Mouse (Mus musculus) midbrain, embryonic 15.5 days (tissue): ENCODE data around the gene Gdf3. TPM values are rescaled to one million over a fixed set of nuclear protein-coding genes. Genes with fewer than 3 reads are reported as not detected.
"Not testable (repeated sequence)": the region's sequence is repeated elsewhere in the genome, so short reads cannot be mapped to it uniquely, and the experiment has no call there.

Source experiments
- ATAC-seq: fragments of 200-750 bp; cut with Nextera tagmentation; replicated peaks from 2 replicates; pipeline ENCODE4 v1.8.0; 2017; ENCODE audit warnings: moderate TSS enrichment
- H3K27ac ChIP-seq: fragments of 300-500 bp; sonication (generic); 2 replicates; pipeline ENCODE4 v1.5.1; 2015; ENCODE audit warnings: mild to moderate bottlenecking, inconsistent platforms
- H3K27me3 ChIP-seq: fragments of 300-500 bp; sonication (generic); replicated peaks from 2 replicates; pipeline ENCODE4 v1.6.1; 2015; ENCODE audit warnings: inconsistent platforms
- H3K36me3 ChIP-seq: fragments of 300-500 bp; sonication (generic); replicated peaks from 2 replicates; pipeline ENCODE4 v1.6.1; 2015; ENCODE audit warnings: inconsistent platforms
- H3K4me1 ChIP-seq: fragments of 300-500 bp; sonication (generic); 2 replicates; pipeline ENCODE4 v1.6.1; 2015; ENCODE audit warnings: inconsistent platforms
- H3K4me2 ChIP-seq: fragments of 300-500 bp; sonication (generic); 2 replicates; pipeline ENCODE4 v1.6.1; 2015; ENCODE audit warnings: inconsistent platforms, mild to moderate bottlenecking, moderate library complexity
- H3K4me3 ChIP-seq: fragments of 300-500 bp; sonication (generic); 2 replicates; pipeline ENCODE4 v1.5.1; 2015; ENCODE audit warnings: mild to moderate bottlenecking, inconsistent platforms
- H3K9ac ChIP-seq: fragments of 300-500 bp; sonication (generic); 2 replicates; pipeline ENCODE4 v1.6.1; 2015; ENCODE audit warnings: mild to moderate bottlenecking, inconsistent platforms
- H3K9me3 ChIP-seq: fragments of 300-500 bp; sonication (generic); 2 replicates; pipeline ENCODE4 v1.6.1; 2016; ENCODE audit warnings: inconsistent platforms
- WGBS: fragments of 180-500 bp; shearing (Covaris S2); methylation state at CpG from one replicate; pipeline ENCODE4 v1.1.7; 2015; ENCODE audit warnings: mixed read lengths; 5-methylcytosine and 5-hydroxymethylcytosine counted together
- polyA plus RNA-seq: library from polyadenylated mRNA; unstranded; fragments of >200 nt; fragmentation: Nextera tagmentation; extraction: Ambion mirVana; gene quantifications from 2 replicates; pipeline ENCODE4 v1.2.1, GENCODE M21; 2015

Gene Gdf3
- polyA plus RNA-seq, 1 experiment from 2014 or later = not detected

DNA sequence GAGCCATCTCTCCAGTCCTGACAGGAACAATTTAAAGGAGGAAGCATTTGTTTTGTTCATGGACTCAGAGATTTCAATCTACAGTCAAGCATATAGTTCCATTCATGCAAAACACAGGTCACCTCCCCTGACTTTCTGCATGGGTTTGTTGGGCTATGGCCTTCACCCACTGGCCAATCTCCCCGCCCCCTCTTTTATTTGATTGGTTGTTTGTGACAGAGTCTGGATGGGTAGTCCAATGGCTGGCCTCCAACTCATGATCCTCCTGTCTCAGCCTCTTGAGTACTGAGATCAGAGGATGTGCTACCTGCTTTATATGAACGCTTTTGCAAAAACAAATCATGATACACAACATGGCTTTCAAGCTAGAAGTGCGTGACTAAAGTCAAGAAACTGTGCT lies 32.9 kb downstream of the Gdf3 start:
- no peak for ATAC-seq
- no peak overlapping the region for H3K27ac ChIP-seq
- no peaks in the 10 kb centered on the region for H3K36me3 ChIP-seq
- 92% methylated on average over 3 of the region's 3 CpGs for WGBS
- no peak overlapping the region for H3K4me2 ChIP-seq
- no peaks in the 10 kb centered on the region for H3K4me1 ChIP-seq
- H3K27me3 ChIP-seq = no peaks in the 10 kb centered on the region
- H3K9me3 ChIP-seq = no peaks in the 10 kb centered on the region
- H3K4me3 ChIP-seq = no peak overlapping the region
- no peak overlapping the region for H3K9ac ChIP-seq

- H3K4me1 ChIP-seq, H3K9ac ChIP-seq, H3K27me3 ChIP-seq, H3K4me2 ChIP-seq, H3K27ac ChIP-seq, H3K36me3 ChIP-seq, ATAC-seq, H3K9me3 ChIP-seq, H3K4me3 ChIP-seq: not testable (repeated sequence)
- WGBS = 96% methylated on average over 1 of the region's 1 CpGs
These were observed 34.9 kb downstream of the Gdf3 start for GRCm38 (mm10) chr6:122575037-122575436.

DNA sequence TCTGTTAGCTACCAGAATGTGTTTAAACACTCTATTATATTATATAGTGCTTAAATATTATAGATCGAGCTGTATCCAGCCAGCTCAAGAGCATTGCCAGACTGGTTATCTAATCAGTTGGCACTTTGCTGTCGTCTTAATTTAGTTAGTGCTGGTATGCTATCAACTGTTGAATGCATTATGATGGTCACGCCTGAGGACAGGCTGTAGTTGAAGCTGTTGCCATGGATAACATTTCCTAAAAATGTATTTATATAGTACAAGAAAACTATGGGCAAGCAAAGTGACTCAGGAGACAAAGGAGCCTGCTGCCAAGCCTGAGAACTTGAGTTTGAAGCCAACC lies 38.3 kb downstream of the Gdf3 start:
- H3K4me1 ChIP-seq = no peaks in the 10 kb centered on the region
- H3K27ac ChIP-seq = no peak overlapping the region
- H3K9ac ChIP-seq = no peak overlapping the region
- no peak overlapping the region for H3K4me2 ChIP-seq
- H3K27me3 ChIP-seq = no peaks in the 10 kb centered on the region
- no peak overlapping the region for H3K4me3 ChIP-seq
- no peak for ATAC-seq
- WGBS = 91% methylated on average over 3 of the region's 3 CpGs
- H3K36me3 ChIP-seq = no peaks in the 10 kb centered on the region
- no peaks in the 10 kb centered on the region for H3K9me3 ChIP-seq

GRCm38 (mm10) chr6:122570695-122571616 lies 38.9 kb downstream of the Gdf3 start:
- H3K9ac ChIP-seq = no peak overlapping the region
- no peak for ATAC-seq
- H3K9me3 ChIP-seq = no peaks in the 10 kb centered on the region
- 74% methylated on average over 8 of the region's 8 CpGs for WGBS
- no peak overlapping the region for H3K4me3 ChIP-seq
- H3K36me3 ChIP-seq = no peaks in the 10 kb centered on the region
- H3K27me3 ChIP-seq = no peaks in the 10 kb centered on the region
- no peak overlapping the region for H3K4me2 ChIP-seq
- H3K4me1 ChIP-seq = no peaks in the 10 kb centered on the region
- no peak overlapping the region for H3K27ac ChIP-seq

GRCm38 (mm10) chr6:122569762-122570161 lies 40.1 kb downstream of the Gdf3 start:
- H3K4me3 ChIP-seq = no peak overlapping the region
- no peak for ATAC-seq
- H3K27ac ChIP-seq = no peak overlapping the region
- no peaks in the 10 kb centered on the region for H3K4me1 ChIP-seq
- no peak overlapping the region for H3K9ac ChIP-seq
- no peaks in the 10 kb centered on the region for H3K9me3 ChIP-seq
- no peaks in the 10 kb centered on the region for H3K36me3 ChIP-seq
- no peaks in the 10 kb centered on the region for H3K27me3 ChIP-seq
- H3K4me2 ChIP-seq = no peak overlapping the region
- 79% methylated on average over 1 of the region's 1 CpGs for WGBS

DNA sequence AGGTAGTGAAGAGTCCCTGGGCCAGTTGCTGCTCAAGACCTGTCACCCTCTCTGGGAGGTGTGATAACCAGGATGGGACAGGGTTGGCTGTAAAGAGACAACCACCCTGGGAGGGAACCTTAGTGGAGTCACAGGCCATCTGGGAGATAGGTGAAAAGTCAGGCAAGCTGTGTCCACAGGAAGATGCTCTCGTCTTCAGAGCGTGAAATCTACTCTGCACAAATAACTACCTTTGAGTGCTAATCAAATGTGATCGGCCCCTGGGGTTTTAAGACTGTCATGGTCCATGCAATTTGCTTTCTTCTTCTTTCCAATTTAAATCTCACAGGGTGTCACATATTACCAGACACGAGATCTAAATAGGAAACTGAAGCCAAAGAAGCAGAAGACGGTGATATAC lies 40.8 kb downstream of the Gdf3 start:
- no peak for ATAC-seq
- no peak overlapping the region for H3K4me3 ChIP-seq
- 47% methylated on average over 5 of the region's 5 CpGs for WGBS
- no peaks in the 10 kb centered on the region for H3K4me1 ChIP-seq
- no peaks in the 10 kb centered on the region for H3K27me3 ChIP-seq
- no peak overlapping the region for H3K4me2 ChIP-seq
- H3K36me3 ChIP-seq = no peaks in the 10 kb centered on the region
- H3K9ac ChIP-seq = no peak overlapping the region
- no peak overlapping the region for H3K27ac ChIP-seq
- H3K9me3 ChIP-seq = no peaks in the 10 kb centered on the region

DNA sequence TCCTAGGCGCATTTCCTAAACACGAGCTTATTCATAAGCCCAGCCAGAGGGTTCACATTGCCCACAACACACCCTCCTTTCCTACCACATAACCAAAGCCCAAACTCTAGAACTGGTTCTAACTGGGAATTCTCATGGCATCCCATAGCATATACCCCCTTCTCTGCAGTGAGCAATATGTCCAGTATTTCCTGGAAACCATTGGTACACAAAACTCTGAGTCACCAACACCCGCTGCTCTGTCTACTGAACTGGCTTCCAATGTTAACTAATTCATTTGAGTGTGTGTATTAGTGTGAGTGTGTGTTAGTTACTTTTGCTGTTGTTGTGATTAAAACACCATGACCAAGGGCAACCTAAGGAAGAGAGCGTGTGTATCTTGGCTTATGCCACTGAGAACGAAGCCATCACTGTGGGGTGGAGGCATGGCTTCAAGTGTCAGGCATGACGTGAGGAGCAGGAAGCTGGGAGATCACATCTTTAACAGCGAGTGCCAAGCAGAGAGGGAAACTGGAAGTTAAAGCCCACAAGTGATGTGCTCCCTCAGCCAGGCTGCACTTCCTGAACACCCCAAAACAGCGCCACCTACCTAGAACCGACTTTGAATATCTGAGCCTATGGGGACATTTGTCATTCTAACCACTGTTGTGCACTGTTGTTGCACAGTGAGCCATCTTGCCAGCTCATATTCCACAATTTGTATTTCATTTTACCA lies 44.7 kb downstream of the Gdf3 start:
- no peak overlapping the region for H3K4me3 ChIP-seq
- WGBS = 93% methylated on average over 9 of the region's 9 CpGs

DNA sequence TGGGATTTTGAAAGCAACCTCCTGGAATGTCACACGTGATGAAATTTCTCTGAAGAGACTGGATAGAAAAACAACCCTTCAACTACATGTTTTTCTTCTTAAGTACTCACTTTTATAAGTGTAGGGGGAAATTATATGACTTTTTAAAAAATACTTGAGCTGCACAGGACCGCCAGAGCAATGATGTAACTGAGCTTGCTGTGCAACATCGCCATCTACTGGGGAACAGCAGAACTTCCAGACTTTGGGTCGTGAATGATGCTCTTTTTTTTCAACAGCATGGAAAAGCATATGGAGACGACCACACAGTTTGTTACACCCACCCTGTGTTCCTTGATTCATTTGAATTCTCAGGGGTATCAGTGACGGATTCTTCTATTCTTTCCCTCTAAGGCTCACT lies 47.4 kb downstream of the Gdf3 start:
- ATAC-seq = peak; percentile 57
- Histone ChIP-seq H3K27ac (no peak overlapping the region), H3K9ac (no peak overlapping the region), H3K4me1 (peaks cover 14% of the 10 kb centered on the region), H3K36me3 (no peaks in the 10 kb centered on the region), H3K9me3 (no peaks in the 10 kb centered on the region), H3K4me3 (peak overlapping the region; percentile 15; the same call in 1 of the 2 replicates), H3K4me2 (peak overlapping the region; percentile 42), H3K27me3 (peaks cover 4% of the 10 kb centered on the region; the same call in 1 of the 2 replicates)
- WGBS = 0% methylated on average over 6 of the region's 6 CpGs

More for the DNA sequence above, 44.7 kb downstream of the Gdf3 start:
- no peak for ATAC-seq
- H3K27me3 ChIP-seq = peaks cover 4% of the 10 kb centered on the region; the same call in 1 of the 2 replicates
- H3K9ac ChIP-seq = no peak overlapping the region
- no peaks in the 10 kb centered on the region for H3K36me3 ChIP-seq
- no peak overlapping the region for H3K4me2 ChIP-seq
- H3K9me3 ChIP-seq = no peaks in the 10 kb centered on the region
- no peak overlapping the region for H3K27ac ChIP-seq
- H3K4me1 ChIP-seq = peaks cover 14% of the 10 kb centered on the region

- Histone ChIP-seq H3K4me2 (0 out of 2 replicates have a peak overlapping the region, but pooled peaks have one; percentile 40), H3K36me3 (no peaks in the 10 kb centered on the region)
- WGBS = 82% methylated on average over 20 of the region's 20 CpGs
These were observed 48.9 kb downstream of the Gdf3 start for GRCm38 (mm10) chr6:122561005-122561404.

GRCm38 (mm10) chr6:122560427-122560826 lies 49.5 kb downstream of the Gdf3 start:
- H3K4me1 ChIP-seq = peaks cover 21% of the 10 kb centered on the region
- H3K27ac ChIP-seq = no peak overlapping the region
- H3K4me3 ChIP-seq = peak overlapping the region; percentile 10; the same call in 1 of the 2 replicates
- no peak overlapping the region for H3K9ac ChIP-seq
- 15% methylated on average over 17 of the region's 17 CpGs for WGBS
- peak overlapping the region; percentile 40 for H3K4me2 ChIP-seq
- peak; percentile 44 for ATAC-seq
- H3K9me3 ChIP-seq = no peaks in the 10 kb centered on the region
- H3K27me3 ChIP-seq = peaks cover 4% of the 10 kb centered on the region; the same call in 1 of the 2 replicates
- no peaks in the 10 kb centered on the region for H3K36me3 ChIP-seq

More at GRCm38 (mm10) chr6:122561005-122561404, 48.9 kb downstream of the Gdf3 start:
- Histone ChIP-seq H3K4me3 (0 out of 2 replicates have a peak overlapping the region, but pooled peaks have one; percentile 10), H3K9ac (no peak overlapping the region), H3K9me3 (no peaks in the 10 kb centered on the region), H3K27me3 (peaks cover 4% of the 10 kb centered on the region; the same call in 1 of the 2 replicates), H3K4me1 (peaks cover 21% of the 10 kb centered on the region), H3K27ac (no peak overlapping the region)
- ATAC-seq = peak; percentile 40

GRCm38 (mm10) chr6:122556959-122557561 lies 52.8 kb downstream of the Gdf3 start:
- Histone ChIP-seq H3K36me3 (no peaks in the 10 kb centered on the region), H3K4me3 (peak overlapping the region; percentile 30), H3K27ac (no peak overlapping the region), H3K27me3 (peaks cover 4% of the 10 kb centered on the region; the same call in 1 of the 2 replicates), H3K9me3 (no peaks in the 10 kb centered on the region), H3K4me1 (peaks cover 12% of the 10 kb centered on the region), H3K4me2 (peak overlapping the region; percentile 49), H3K9ac (no peak overlapping the region)
- WGBS = 26% methylated on average over 15 of the region's 15 CpGs
- ATAC-seq = peak; percentile 27
